Mouse (Mus musculus): ENCODE data around the gene Rbm33.

Gene Rbm33

DNA sequence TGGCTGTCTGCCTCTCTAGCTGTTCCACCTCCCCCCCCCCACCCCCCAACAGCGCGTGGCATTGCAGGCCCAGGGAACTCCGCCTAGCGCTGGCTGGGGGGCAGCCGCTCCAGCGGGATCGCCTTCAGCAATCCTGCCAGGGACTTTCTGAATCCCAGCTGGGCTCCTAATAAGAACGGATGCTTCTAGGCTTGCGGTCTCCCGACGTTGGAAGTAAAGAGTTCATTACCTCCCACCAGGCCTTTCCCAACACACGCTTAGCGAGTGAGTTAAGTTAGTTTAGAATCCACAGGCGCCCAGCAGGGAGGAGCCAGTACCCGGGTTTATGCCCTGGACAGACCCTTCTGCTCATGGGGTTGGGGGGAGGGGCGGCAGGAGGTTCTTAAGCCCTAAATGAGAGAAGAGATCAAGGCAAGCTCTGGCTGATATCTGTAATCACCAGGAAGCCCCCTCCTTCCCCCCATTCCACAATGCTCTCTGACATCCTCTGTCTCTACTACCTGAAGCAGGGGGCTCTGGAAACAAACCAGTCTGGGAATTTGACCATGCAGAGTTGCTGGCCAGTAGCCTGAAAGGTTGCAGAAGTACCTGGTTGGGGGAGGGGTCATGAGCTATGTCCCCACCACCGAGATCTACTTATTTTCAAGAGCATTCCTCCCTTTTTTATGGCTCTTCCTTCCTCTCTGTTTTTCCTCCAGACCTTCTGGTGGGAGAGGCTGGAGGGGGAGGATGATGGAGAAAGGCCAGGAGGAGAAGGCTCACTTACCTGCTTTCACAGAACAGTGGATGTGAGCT is 143.8 kb downstream of the Rbm33 start:
- in situ Hi-C loops (cut with MboI, MseI): loop anchor here (10.0 to 25.0 kb wide), 2 partner anchors 1052 to 1454 kb away; no protein-coding TSS in a partner anchor

GRCm38 (mm10) chr5:28461376-28461775 is 144.5 kb downstream of the Rbm33 start:
- in situ Hi-C loops (cut with MboI, MseI): loop anchor here (10.0 to 25.0 kb wide), 2 partner anchors 1051 to 1453 kb away; no protein-coding TSS in a partner anchor

GRCm38 (mm10) chr5:28462741-28463590 is 146.0 kb downstream of the Rbm33 start:
- in situ Hi-C loops (cut with MboI, MseI): loop anchor here (10.0 to 25.0 kb wide), 2 partner anchors 1049 to 1452 kb away; no protein-coding TSS in a partner anchor

- in situ Hi-C loops (cut with MboI, MseI): loop anchor here (10.0 to 25.0 kb wide), 2 partner anchors 1049 to 1451 kb away; no protein-coding TSS in a partner anchor
These were observed 146.7 kb downstream of the Rbm33 start for GRCm38 (mm10) chr5:28463656-28464055.

GRCm38 (mm10) chr5:28464361-28465098 is 147.6 kb downstream of the Rbm33 start:
- in situ Hi-C loops (cut with MboI, MseI): loop anchor here (10.0 to 25.0 kb wide), 2 partner anchors 1048 to 1450 kb away; no protein-coding TSS in a partner anchor

- in situ Hi-C loops (cut with MboI, MseI): loop anchor here (10.0 to 25.0 kb wide), 2 partner anchors 1047 to 1450 kb away; no protein-coding TSS in a partner anchor
These were observed 148.1 kb downstream of the Rbm33 start for GRCm38 (mm10) chr5:28465099-28465406.

DNA sequence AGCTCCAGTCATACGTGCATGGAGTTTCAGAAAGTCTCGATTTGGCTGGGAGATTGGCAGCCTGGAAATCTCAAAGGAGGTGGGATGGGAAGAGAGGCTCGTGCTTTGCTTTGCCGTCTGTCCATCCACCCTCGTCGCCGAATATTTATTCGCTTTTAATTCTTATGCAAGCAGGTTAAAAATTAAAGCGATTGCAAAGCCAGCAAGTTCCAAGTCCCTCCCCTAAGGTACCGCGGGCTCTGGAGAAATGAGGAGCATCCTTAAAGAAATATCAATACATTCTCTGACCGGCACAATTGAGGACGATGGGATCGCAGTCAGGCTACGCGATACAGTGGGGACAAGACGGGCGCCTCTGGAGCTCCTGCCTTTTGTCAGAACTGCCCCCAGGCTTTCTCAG is 148.6 kb downstream of the Rbm33 start:
- in situ Hi-C loops (cut with MboI, MseI): loop anchor here (10.0 to 25.0 kb wide), 2 partner anchors 1047 to 1449 kb away; no protein-coding TSS in a partner anchor

DNA sequence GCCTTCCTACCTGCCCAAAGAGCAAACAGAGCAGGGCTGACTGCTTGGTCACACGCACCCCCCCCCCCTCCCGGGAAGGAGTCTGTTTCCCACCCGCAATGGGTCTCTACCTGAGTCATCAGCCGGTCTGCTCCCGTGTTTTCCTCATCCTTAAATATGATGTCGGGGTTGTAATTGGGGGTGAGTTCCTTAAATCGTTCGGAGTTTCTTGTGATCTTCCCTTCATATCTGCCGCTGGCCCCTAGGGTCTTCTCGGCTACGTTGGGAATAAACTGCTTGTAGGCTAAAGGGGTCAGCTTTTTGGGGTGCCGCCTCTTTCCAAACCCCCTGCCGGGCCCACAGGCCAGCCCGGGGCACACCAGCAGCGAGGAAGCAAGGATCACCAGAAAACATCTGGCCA is 149.4 kb downstream of the Rbm33 start:
- in situ Hi-C loops (cut with MboI, MseI): loop anchor here (10.0 to 25.0 kb wide), 2 partner anchors 1046 to 1448 kb away; no protein-coding TSS in a partner anchor

GRCm38 (mm10) chr5:28466760-28467306 is 149.9 kb downstream of the Rbm33 start, which contains the start of gene Shh:
TSS of gene Shh (minus strand) at chr5:28467256.
- in situ Hi-C loops (cut with MboI, MseI): loop anchor here (10.0 to 25.0 kb wide), 2 partner anchors 1045 to 1448 kb away; no protein-coding TSS in a partner anchor
